8 mouse cellular contexts compared by ENCODE assay signal in the genomic region with DNA sequence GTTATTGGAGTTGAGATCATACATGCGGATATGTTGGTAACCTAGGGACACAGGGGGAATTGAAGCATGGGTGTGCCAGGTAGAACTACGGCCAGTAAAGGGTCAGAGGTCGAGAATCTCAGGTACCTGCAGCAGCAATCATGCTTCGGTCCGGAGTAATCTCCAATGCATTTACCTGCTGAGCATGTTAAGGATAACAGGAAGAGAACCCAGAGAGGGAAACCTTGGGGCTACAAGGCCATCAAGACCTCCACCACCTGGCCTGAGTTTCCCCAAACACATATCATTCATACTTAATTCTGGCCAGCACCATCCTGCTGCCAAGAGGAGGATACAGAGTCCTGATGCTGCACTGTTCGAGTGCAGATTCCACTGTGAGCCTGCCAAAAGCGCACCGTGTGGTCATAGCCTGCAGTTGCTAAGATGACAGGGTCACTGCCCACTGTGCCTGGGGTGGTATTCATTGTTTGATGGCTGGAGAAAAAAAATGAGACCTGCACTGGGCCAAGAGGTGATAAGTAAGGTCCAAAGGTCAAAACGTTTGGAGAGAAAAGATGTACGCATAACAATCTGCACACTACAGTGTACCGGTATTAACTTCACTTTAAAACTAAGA. TPM values are rescaled to one million over a fixed set of nuclear protein-coding genes. Genes with fewer than 3 reads are reported as not detected.
DNase-seq lines count a peak whose midpoint lies in the region; ATAC-seq and TF ChIP-seq lines count a peak whose summit lies in the region.

No protein-coding gene starts in this region.

- no peak for TF ChIP-seq CTCF in bone marrow macrophage, adult 2 months (IDR thresholded peaks at IDR 0.05; ENCODE audit: low read depth, low read length)
- TF ChIP-seq CTCF in forebrain, postnatal 0 days (IDR thresholded peaks at IDR 0.05; ENCODE audit: low read depth): no peak

- no peak for TF ChIP-seq POLR2A in bone marrow macrophage, adult 2 months (IDR thresholded peaks at IDR 0.05; ENCODE audit: borderline replicate concordance, low read depth, low read length)
- TF ChIP-seq POLR2A in limb, embryonic 14.5 days (IDR thresholded peaks at IDR 0.05; ENCODE audit: borderline replicate concordance, extremely low read depth, insufficient read depth, insufficient read length): no peak

- H3K4me3 ChIP-seq in heart, embryonic 15.5 days: peak overlapping the region; percentile 81
- peak overlapping the region; percentile 100 for H3K4me3 ChIP-seq in bone marrow macrophage, adult 2 months (ENCODE audit: insufficient read depth, low read length)
- peak overlapping the region; percentile 78 for H3K4me3 ChIP-seq in forebrain, postnatal 0 days (ENCODE audit: low read depth, low read length)
- peak overlapping the region; percentile 66 for H3K4me3 ChIP-seq in limb, embryonic 14.5 days (replicated peaks; ENCODE audit: low read length)
- H3K4me3 ChIP-seq in stomach, embryonic 16.5 days (replicated peaks; ENCODE audit: low read length): peak overlapping the region; percentile 86

- peak overlapping the region; percentile 55 for H3K9ac ChIP-seq in heart, embryonic 15.5 days
- peak overlapping the region; percentile 74 for H3K9ac ChIP-seq in forebrain, postnatal 0 days
- H3K9ac ChIP-seq in limb, embryonic 14.5 days (ENCODE audit: low read depth, low read length, severe bottlenecking): peak overlapping the region; percentile 73
- peak overlapping the region; percentile 95 for H3K9ac ChIP-seq in stomach, embryonic 16.5 days (ENCODE audit: low read length)

- H3K4me1 ChIP-seq in heart, embryonic 15.5 days (replicated peaks): peaks cover 23% of the 10 kb centered on the region
- peaks cover 19% of the 10 kb centered on the region for H3K4me1 ChIP-seq in bone marrow macrophage, adult 2 months (ENCODE audit: control insufficient read depth, insufficient read depth, low read length)
- peaks cover 8% of the 10 kb centered on the region; the same call in 1 of the 2 replicates for H3K4me1 ChIP-seq in forebrain, postnatal 0 days (ENCODE audit: insufficient read depth)
- H3K4me1 ChIP-seq in limb, embryonic 14.5 days (ENCODE audit: control insufficient read depth, insufficient read depth, low read length): peaks cover 7% of the 10 kb centered on the region
- peaks cover 16% of the 10 kb centered on the region for H3K4me1 ChIP-seq in stomach, embryonic 16.5 days (ENCODE audit: control insufficient read depth, insufficient read depth, low read length)

- WGBS in heart, embryonic 15.5 days: 49% methylated on average over 11 of the region's 11 CpGs
- 48% methylated on average over 11 of the region's 11 CpGs for WGBS in forebrain, postnatal 0 days
- 47% methylated on average over 11 of the region's 11 CpGs for WGBS in limb, embryonic 14.5 days
- 38% methylated on average over 11 of the region's 11 CpGs for WGBS in stomach, embryonic 16.5 days

- ATAC-seq in heart, embryonic 15.5 days (replicated peaks; ENCODE audit: insufficient number of reproducible peaks, insufficient read depth, low FRiP score, low read depth): no peak
- ATAC-seq in forebrain, postnatal 0 days: no peak
- no peak for ATAC-seq in limb, embryonic 14.5 days (ENCODE audit: low FRiP score, low read depth)
- no peak for ATAC-seq in stomach, embryonic 16.5 days (ENCODE audit: insufficient read depth, low FRiP score)

- no peak overlapping the region for H3K27ac ChIP-seq in heart, embryonic 15.5 days
- no peak overlapping the region for H3K27ac ChIP-seq in bone marrow macrophage, adult 2 months (ENCODE audit: insufficient read depth, low read depth, low read length)
- H3K27ac ChIP-seq in forebrain, postnatal 0 days (ENCODE audit: low read depth, low read length): no peak overlapping the region
- no peak overlapping the region for H3K27ac ChIP-seq in limb, embryonic 14.5 days (replicated peaks; ENCODE audit: low read depth, low read length)
- peak overlapping the region; percentile 96; the same call in 1 of the 2 replicates for H3K27ac ChIP-seq in stomach, embryonic 16.5 days (ENCODE audit: low read length)

- H3K9me3 ChIP-seq in heart, embryonic 15.5 days (replicated peaks): no peaks in the 10 kb centered on the region
- H3K9me3 ChIP-seq in forebrain, postnatal 0 days (ENCODE audit: low read length): no peaks in the 10 kb centered on the region
- H3K9me3 ChIP-seq in limb, embryonic 14.5 days (ENCODE audit: control insufficient read depth, low read length): no peaks in the 10 kb centered on the region
- H3K9me3 ChIP-seq in stomach, embryonic 16.5 days (replicated peaks; ENCODE audit: control insufficient read depth, low read length): no peaks in the 10 kb centered on the region

- H3K27me3 ChIP-seq in heart, embryonic 15.5 days: no peaks in the 10 kb centered on the region
- no peaks in the 10 kb centered on the region for H3K27me3 ChIP-seq in forebrain, postnatal 0 days (ENCODE audit: insufficient read depth, low read length)
- H3K27me3 ChIP-seq in limb, embryonic 14.5 days (ENCODE audit: control insufficient read depth, insufficient read depth, low read length): no peaks in the 10 kb centered on the region
- no peaks in the 10 kb centered on the region for H3K27me3 ChIP-seq in stomach, embryonic 16.5 days (ENCODE audit: control insufficient read depth, insufficient read depth, low read length)

- peak overlapping the region; percentile 60 for H3K4me2 ChIP-seq in heart, embryonic 15.5 days
- peak overlapping the region; percentile 57 for H3K4me2 ChIP-seq in forebrain, postnatal 0 days (ENCODE audit: low read depth)
- peak overlapping the region; percentile 74 for H3K4me2 ChIP-seq in limb, embryonic 14.5 days (replicated peaks; ENCODE audit: low read depth, low read length, severe bottlenecking)
- H3K4me2 ChIP-seq in stomach, embryonic 16.5 days (ENCODE audit: low read depth, low read length): peak overlapping the region; percentile 58

- no peak for DNase-seq in heart, adult 8-10 months (ENCODE audit: low spot score)
- no peak for DNase-seq in forebrain, postnatal 0 days
- no peak for DNase-seq in limb, embryonic 14.5 days (ENCODE audit: low spot score)
- no peak for DNase-seq in thymus, postnatal 25 days
- no peak for DNase-seq in left cerebral cortex, adult 8-10 months (ENCODE audit: low spot score in 2 of 2)

- H3K36me3 ChIP-seq in heart, embryonic 15.5 days: peaks cover 29% of the 10 kb centered on the region
- peaks cover 37% of the 10 kb centered on the region for H3K36me3 ChIP-seq in forebrain, postnatal 0 days (ENCODE audit: insufficient read depth)
- H3K36me3 ChIP-seq in limb, embryonic 14.5 days (ENCODE audit: control insufficient read depth, insufficient read depth, low read length): peaks cover 36% of the 10 kb centered on the region
- H3K36me3 ChIP-seq in stomach, embryonic 16.5 days (ENCODE audit: control insufficient read depth, insufficient read depth, low read length): peaks cover 15% of the 10 kb centered on the region; the same call in 1 of the 2 replicates

RNA-seq across cellular contexts. Expression of a gene that starts 0.8 kb away (rescaled TPM):
- polyA plus RNA-seq in heart, embryonic 15.5 days (2015; fragmentation: Nextera tagmentation; extraction: Ambion mirVana): 15.2 and 18.8 TPM in 2 replicates
- total RNA-seq in heart, adult 8-10 months (2022): 10 to 100 TPM; 10.5 to 11.8 (median 11.0) TPM
- 14.8 and 16.0 TPM in 2 replicates for polyA plus RNA-seq in bone marrow macrophage, adult 2 months (2012; ENCODE audit: insufficient read depth, insufficient read length, missing spikeins)
- total RNA-seq in forebrain, postnatal 0 days (2014; rRNA removed): 36.5 and 45.5 TPM in 2 replicates
- 23.9 and 28.2 TPM in 2 replicates for polyA plus RNA-seq in forebrain, postnatal 0 days (2015; fragmentation: Nextera tagmentation; extraction: Ambion mirVana)
- polyA plus RNA-seq in limb, embryonic 14.5 days (2012; rRNA removed): 46.3 and 54.9 TPM in 2 replicates
- polyA plus RNA-seq in limb, embryonic 14.5 days (2014; fragmentation: Nextera tagmentation; extraction: Ambion mirVana): 27.8 and 29.3 TPM in 2 replicates
- polyA plus RNA-seq in stomach, embryonic 16.5 days (2015; fragmentation: Nextera tagmentation; extraction: Ambion mirVana): 29.0 and 33.6 TPM in 2 replicates
- total RNA-seq in left cerebral cortex, adult 8-10 months (2022): 10 to 100 TPM; 29.2 to 39.0 (median 35.4) TPM

RNA-seq across cellular contexts. Expression of a gene that starts 4.4 kb away (rescaled TPM):
- polyA plus RNA-seq in heart, embryonic 15.5 days (2015; fragmentation: Nextera tagmentation; extraction: Ambion mirVana): 0.18 TPM in 1 of 2 replicates, not detected in the other
- total RNA-seq in heart, adult 8-10 months (2022): under 1 TPM in 2 of 4 experiments, not detected in 2; 0.28 to 0.31 TPM
- polyA plus RNA-seq in bone marrow macrophage, adult 2 months (2012; ENCODE audit: insufficient read depth, insufficient read length, missing spikeins): not detected in 2 replicates
- total RNA-seq in forebrain, postnatal 0 days (2014; rRNA removed): 1.2 and 2.0 TPM in 2 replicates
- polyA plus RNA-seq in forebrain, postnatal 0 days (2015; fragmentation: Nextera tagmentation; extraction: Ambion mirVana): 1.6 and 4.3 TPM in 2 replicates
- 0.86 and 0.89 TPM in 2 replicates for polyA plus RNA-seq in limb, embryonic 14.5 days (2012; rRNA removed)
- not detected in 2 replicates for polyA plus RNA-seq in limb, embryonic 14.5 days (2014; fragmentation: Nextera tagmentation; extraction: Ambion mirVana)
- 0.36 and 0.46 TPM in 2 replicates for polyA plus RNA-seq in stomach, embryonic 16.5 days (2015; fragmentation: Nextera tagmentation; extraction: Ambion mirVana)
- total RNA-seq in left cerebral cortex, adult 8-10 months (2022): 1 to 10 TPM; 1.6 to 2.4 (median 1.8) TPM

RNA-seq across cellular contexts. Expression of a gene that starts 7.9 kb away (rescaled TPM):
- polyA plus RNA-seq in heart, embryonic 15.5 days (2015; fragmentation: Nextera tagmentation; extraction: Ambion mirVana): 60.5 and 63.0 TPM in 2 replicates
- 10 to 100 TPM; 39.9 to 44.4 (median 41.4) TPM for total RNA-seq in heart, adult 8-10 months (2022)
- polyA plus RNA-seq in bone marrow macrophage, adult 2 months (2012; ENCODE audit: insufficient read depth, insufficient read length, missing spikeins): 21.4 and 24.2 TPM in 2 replicates
- 37.8 and 39.5 TPM in 2 replicates for total RNA-seq in forebrain, postnatal 0 days (2014; rRNA removed)
- polyA plus RNA-seq in forebrain, postnatal 0 days (2015; fragmentation: Nextera tagmentation; extraction: Ambion mirVana): 68.1 and 72.5 TPM in 2 replicates
- 37.6 and 49.6 TPM in 2 replicates for polyA plus RNA-seq in limb, embryonic 14.5 days (2012; rRNA removed)
- 52.9 TPM in 2 replicates for polyA plus RNA-seq in limb, embryonic 14.5 days (2014; fragmentation: Nextera tagmentation; extraction: Ambion mirVana)
- 49.6 and 54.5 TPM in 2 replicates for polyA plus RNA-seq in stomach, embryonic 16.5 days (2015; fragmentation: Nextera tagmentation; extraction: Ambion mirVana)
- 10 to 100 TPM; 59.0 to 68.7 (median 63.8) TPM for total RNA-seq in left cerebral cortex, adult 8-10 months (2022)

RNA-seq across cellular contexts. Expression of a gene that starts 8.0 kb away (rescaled TPM):
- polyA plus RNA-seq in heart, embryonic 15.5 days (2015; fragmentation: Nextera tagmentation; extraction: Ambion mirVana): 20.5 and 29.1 TPM in 2 replicates
- total RNA-seq in heart, adult 8-10 months (2022): 10 to 100 TPM; 11.2 to 14.7 (median 11.9) TPM
- 21.7 and 25.0 TPM in 2 replicates for polyA plus RNA-seq in bone marrow macrophage, adult 2 months (2012; ENCODE audit: insufficient read depth, insufficient read length, missing spikeins)
- total RNA-seq in forebrain, postnatal 0 days (2014; rRNA removed): 34.2 and 37.5 TPM in 2 replicates
- 9.2 and 25.6 TPM in 2 replicates for polyA plus RNA-seq in forebrain, postnatal 0 days (2015; fragmentation: Nextera tagmentation; extraction: Ambion mirVana)
- polyA plus RNA-seq in limb, embryonic 14.5 days (2012; rRNA removed): 80.6 and 95.0 TPM in 2 replicates
- 16.6 and 19.3 TPM in 2 replicates for polyA plus RNA-seq in limb, embryonic 14.5 days (2014; fragmentation: Nextera tagmentation; extraction: Ambion mirVana)
- polyA plus RNA-seq in stomach, embryonic 16.5 days (2015; fragmentation: Nextera tagmentation; extraction: Ambion mirVana): 29.4 and 35.0 TPM in 2 replicates
- total RNA-seq in left cerebral cortex, adult 8-10 months (2022): 10 to 100 TPM; 32.3 to 36.2 (median 34.5) TPM

RNA-seq across cellular contexts. Expression of a gene that starts 10.3 kb away (rescaled TPM):
- polyA plus RNA-seq in heart, embryonic 15.5 days (2015; fragmentation: Nextera tagmentation; extraction: Ambion mirVana): 0.39 and 0.94 TPM in 2 replicates
- under 1 TPM; 0.16 to 0.23 (median 0.19) TPM for total RNA-seq in heart, adult 8-10 months (2022)
- 0.34 TPM in 1 of 2 replicates, not detected in the other for polyA plus RNA-seq in bone marrow macrophage, adult 2 months (2012; ENCODE audit: insufficient read depth, insufficient read length, missing spikeins)
- total RNA-seq in forebrain, postnatal 0 days (2014; rRNA removed): 90.0 and 113 TPM in 2 replicates
- polyA plus RNA-seq in forebrain, postnatal 0 days (2015; fragmentation: Nextera tagmentation; extraction: Ambion mirVana): 14.9 and 25.3 TPM in 2 replicates
- 18.1 and 23.1 TPM in 2 replicates for polyA plus RNA-seq in limb, embryonic 14.5 days (2012; rRNA removed)
- 3.1 and 4.3 TPM in 2 replicates for polyA plus RNA-seq in limb, embryonic 14.5 days (2014; fragmentation: Nextera tagmentation; extraction: Ambion mirVana)
- polyA plus RNA-seq in stomach, embryonic 16.5 days (2015; fragmentation: Nextera tagmentation; extraction: Ambion mirVana): 1.5 and 2.3 TPM in 2 replicates
- 100 to 1,000 TPM; 119 to 135 (median 127) TPM for total RNA-seq in left cerebral cortex, adult 8-10 months (2022)
